Mouse (Mus musculus): ENCODE data around the gene Smim1. TPM values are rescaled to one million over a fixed set of nuclear protein-coding genes. Genes with fewer than 3 reads are reported as not detected.

Gene Smim1
- polyA plus RNA-seq, 1 experiment, result 347 TPM

- no peak for DNase-seq (ENCODE audit: low read depth)
Observed at GRCm38 (mm10) chr4:154021432-154021831, 4.6 kb downstream of the Smim1 start.

- DNase-seq (ENCODE audit: low read depth), result no peak
Observed at GRCm38 (mm10) chr4:154019571-154019970, 6.5 kb downstream of the Smim1 start.

GRCm38 (mm10) chr4:154015476-154015875 lies 10.6 kb downstream of the Smim1 start:
- DNase-seq (ENCODE audit: low read depth), result no peak

- no peak for DNase-seq (ENCODE audit: low read depth)
Observed at GRCm38 (mm10) chr4:154012132-154012882, 13.7 kb downstream of the Smim1 start.

DNA sequence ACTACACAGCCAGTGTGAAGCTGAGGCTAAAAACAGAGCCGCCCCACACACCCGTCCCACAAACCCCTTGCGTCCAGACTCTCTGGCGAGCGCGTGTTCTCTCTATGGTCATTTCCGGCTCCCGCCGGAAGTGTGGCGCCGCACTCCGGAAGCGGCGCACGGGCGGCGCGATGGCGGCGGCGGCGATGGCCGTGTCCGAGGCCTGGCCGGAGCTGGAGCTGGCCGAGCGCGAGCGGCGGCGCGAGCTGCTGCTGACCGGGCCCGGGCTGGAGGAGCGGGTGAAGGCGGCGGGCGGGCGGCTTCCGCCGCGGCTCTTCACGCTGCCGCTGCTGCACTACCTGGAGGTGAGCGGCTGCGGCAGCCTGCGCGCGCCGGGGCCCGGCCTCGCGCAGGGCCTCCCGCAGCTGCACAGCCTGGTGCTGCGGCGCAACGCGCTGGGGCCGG lies 14.4 kb downstream of the Smim1 start, which contains the start of gene Lrrc47:
Gene Lrrc47, plus strand, starts transcription at position 86 of the 444 bp plus-strand sequence.
- DNase-seq (ENCODE audit: low read depth), result no peak

DNA sequence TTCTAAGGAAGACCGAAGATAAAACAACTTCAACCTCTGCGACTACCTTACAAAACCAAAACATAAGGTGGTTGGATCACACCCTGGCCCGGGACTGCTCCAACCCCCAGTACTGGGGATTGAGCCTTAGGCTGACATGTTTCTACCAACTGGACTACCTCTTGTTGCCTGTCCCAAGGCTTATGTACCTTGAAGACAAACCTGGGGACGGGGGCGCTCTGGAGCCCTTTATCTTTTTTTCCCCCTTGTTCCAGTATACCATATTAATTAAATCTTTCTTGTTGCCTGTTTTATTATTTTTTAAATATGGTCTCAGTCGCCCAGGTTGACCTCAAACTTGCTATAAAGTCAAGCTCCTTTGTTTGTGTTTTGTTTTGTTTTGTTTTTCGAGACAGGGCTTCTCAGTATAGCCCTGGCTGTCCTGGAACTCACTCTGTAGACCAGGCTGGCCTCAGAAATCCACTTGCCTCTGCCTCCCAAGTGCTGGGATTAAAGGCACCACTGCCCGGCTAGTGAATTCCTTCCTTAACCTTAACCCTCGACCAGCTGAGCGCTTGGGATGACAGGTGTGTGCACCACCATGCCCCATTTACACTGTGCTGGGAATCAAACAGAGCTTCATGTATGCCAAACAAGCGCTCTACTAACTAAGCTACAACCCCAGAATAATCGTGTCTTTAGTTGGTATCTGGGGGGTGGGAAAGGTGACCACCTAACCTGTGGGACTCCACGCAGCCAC lies 15.0 kb downstream of the Smim1 start:
- no peak for DNase-seq (ENCODE audit: low read depth)

- DNase-seq (ENCODE audit: low read depth), result no peak
Observed at GRCm38 (mm10) chr4:154007759-154008158, 18.3 kb downstream of the Smim1 start.

- no peak for DNase-seq (ENCODE audit: low read depth)
Observed at GRCm38 (mm10) chr4:154006264-154006663, 19.8 kb downstream of the Smim1 start.

DNA sequence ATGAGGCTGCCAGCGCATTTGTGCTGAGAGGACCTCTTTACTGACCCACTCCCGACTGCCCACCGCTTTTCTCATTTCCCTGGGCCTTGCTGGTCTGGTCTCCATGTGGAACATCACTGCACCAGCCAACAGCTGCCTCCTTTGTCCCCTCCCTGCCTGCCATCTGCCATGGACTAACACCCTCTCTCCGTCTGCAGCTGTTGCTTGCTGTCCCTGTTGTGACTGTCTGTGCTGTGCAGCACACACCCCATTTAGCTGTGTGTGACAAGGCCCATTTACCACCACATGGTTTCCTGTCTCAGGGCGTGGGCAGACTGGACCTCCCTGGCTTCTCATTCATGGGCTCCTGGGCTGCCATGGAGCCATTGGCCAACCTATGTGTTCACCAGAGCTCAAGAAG lies 20.5 kb downstream of the Smim1 start:
- DNase-seq (ENCODE audit: low read depth), result no peak

- DNase-seq (ENCODE audit: low read depth), result no peak
Observed at GRCm38 (mm10) chr4:153993505-153993904, 32.5 kb downstream of the Smim1 start.

- no peak for DNase-seq (ENCODE audit: low read depth)
Observed at GRCm38 (mm10) chr4:153992715-153993114, 33.3 kb downstream of the Smim1 start.

- no peak for DNase-seq (ENCODE audit: low read depth)
Observed at GRCm38 (mm10) chr4:153980470-153980869, 45.6 kb downstream of the Smim1 start.

- DNase-seq (ENCODE audit: low read depth), result no peak
Observed at GRCm38 (mm10) chr4:153979243-153979642, 46.8 kb downstream of the Smim1 start.

- no peak for DNase-seq (ENCODE audit: low read depth)
Observed at GRCm38 (mm10) chr4:153975768-153976167, 50.3 kb downstream of the Smim1 start.

- DNase-seq (ENCODE audit: low read depth), result no peak
Observed at GRCm38 (mm10) chr4:153975292-153975662, 50.8 kb downstream of the Smim1 start.

- DNase-seq (ENCODE audit: low read depth), result no peak
Observed at GRCm38 (mm10) chr4:153974431-153975291, 51.4 kb downstream of the Smim1 start, which contains the start of the genes Dffb and Cep104. Gene Dffb, minus strand, starts transcription at chr4:153975126. Gene Cep104, plus strand, starts transcription at chr4:153975194.

Other genes with a start within 250 kb of the Smim1 start
- 24.5 and 28.6 TPM in 2 replicates for gene A430005L14Rik, start 69.0 kb downstream of the Smim1 start, polyA plus RNA-seq (2012; rRNA removed)
- 11.7 and 14.7 TPM in 2 replicates for gene Dffb, start 51.1 kb downstream of the Smim1 start, polyA plus RNA-seq (2012; rRNA removed)
- gene Cep104, start 51.0 kb downstream of the Smim1 start, polyA plus RNA-seq (2012; rRNA removed), result 16.5 and 19.6 TPM in 2 replicates
- 38.6 and 47.0 TPM in 2 replicates for gene Lrrc47, start 14.5 kb downstream of the Smim1 start, polyA plus RNA-seq (2012; rRNA removed)
- gene Ccdc27, start 16.4 kb upstream of the Smim1 start, polyA plus RNA-seq (2012; rRNA removed), result 0.16 and 0.23 TPM in 2 replicates
- gene Trp73, start 114.0 kb upstream of the Smim1 start, polyA plus RNA-seq (2012; rRNA removed), result 0.82 and 0.96 TPM in 2 replicates
- gene Wrap73, start 116.1 kb upstream of the Smim1 start, polyA plus RNA-seq (2012; rRNA removed), result 14.4 and 18.0 TPM in 2 replicates
- 139 and 174 TPM in 2 replicates for gene Tprgl, start 134.4 kb upstream of the Smim1 start, polyA plus RNA-seq (2012; rRNA removed)
- 18.3 and 27.3 TPM in 2 replicates for gene Megf6, start 144.5 kb upstream of the Smim1 start, polyA plus RNA-seq (2012; rRNA removed)

Data from gonadal fat pad, adult 2 months (tissue).